Mouse (Mus musculus) forebrain, embryonic 13.5 days (tissue): Measurements from ENCODE around the gene Abl1. TPM values are rescaled to one million over a fixed set of nuclear protein-coding genes. Genes with fewer than 3 reads are reported as not detected.

Experiments used
- ATAC-seq: fragments of 200-750 bp; cut with Nextera tagmentation; 2 replicates; pipeline ENCODE4 v1.8.0; 2017
- H3K27ac ChIP-seq: fragments of 300-500 bp; sonication (generic); 2 replicates; pipeline ENCODE4 v1.5.1; 2015; ENCODE audit warnings: inconsistent platforms, mild to moderate bottlenecking, moderate library complexity
- H3K27me3 ChIP-seq: fragments of 300-500 bp; sonication (generic); 2 replicates; pipeline ENCODE4 v1.6.1; 2015; ENCODE audit warnings: mild to moderate bottlenecking, inconsistent platforms
- H3K36me3 ChIP-seq: fragments of 300-500 bp; sonication (generic); 2 replicates; pipeline ENCODE4 v1.6.1; 2015; ENCODE audit warnings: mild to moderate bottlenecking, inconsistent platforms; ENCODE audit not compliant: poor library complexity, severe bottlenecking
- H3K4me1 ChIP-seq: fragments of 300-500 bp; sonication (generic); 2 replicates; pipeline ENCODE4 v1.6.1; 2015; ENCODE audit warnings: inconsistent platforms
- H3K4me2 ChIP-seq: fragments of 300-500 bp; sonication (generic); 2 replicates; pipeline ENCODE4 v1.6.1; 2015; ENCODE audit warnings: inconsistent platforms, mild to moderate bottlenecking, moderate library complexity
- H3K4me3 ChIP-seq: fragments of 300-500 bp; sonication (generic); 2 replicates; pipeline ENCODE4 v1.5.1; 2015; ENCODE audit warnings: mild to moderate bottlenecking, inconsistent platforms
- H3K9ac ChIP-seq: fragments of 300-500 bp; sonication (generic); 2 replicates; pipeline ENCODE4 v1.6.1; 2015; ENCODE audit warnings: mild to moderate bottlenecking, inconsistent platforms
- H3K9me3 ChIP-seq: fragments of 300-500 bp; sonication (generic); replicated peaks from 2 replicates; pipeline ENCODE4 v1.6.1; 2016; ENCODE audit warnings: inconsistent platforms
- WGBS: fragments of 180-500 bp; shearing (Covaris S2); methylation state at CpG from one replicate; pipeline ENCODE4 v1.1.7; 2015; 5-methylcytosine and 5-hydroxymethylcytosine counted together
- polyA plus RNA-seq: library from polyadenylated mRNA; unstranded; fragments of >200 nt; fragmentation: Nextera tagmentation; extraction: Ambion mirVana; gene quantifications from 2 replicates; pipeline ENCODE4 v1.2.1, GENCODE M21; 2015

Abl1 gene
- polyA plus RNA-seq, 1 experiment from 2014 or later = 25.8 TPM

- ATAC-seq = no peak
- 68% methylated on average over 7 of the region's 7 CpGs for WGBS
- Histone ChIP-seq H3K36me3 (peaks cover 8% of the 10 kb centered on the region; the same call in 1 of the 2 replicates), H3K4me2 (no peak overlapping the region), H3K4me3 (no peak overlapping the region), H3K27me3 (no peaks in the 10 kb centered on the region), H3K4me1 (peaks cover 39% of the 10 kb centered on the region), H3K9me3 (no peaks in the 10 kb centered on the region), H3K27ac (peak overlapping the region; percentile 15; the same call in 1 of the 2 replicates), H3K9ac (no peak overlapping the region)
These were observed 82.7 kb downstream of the Abl1 start for GRCm38 (mm10) chr2:31770781-31771441.

DNA sequence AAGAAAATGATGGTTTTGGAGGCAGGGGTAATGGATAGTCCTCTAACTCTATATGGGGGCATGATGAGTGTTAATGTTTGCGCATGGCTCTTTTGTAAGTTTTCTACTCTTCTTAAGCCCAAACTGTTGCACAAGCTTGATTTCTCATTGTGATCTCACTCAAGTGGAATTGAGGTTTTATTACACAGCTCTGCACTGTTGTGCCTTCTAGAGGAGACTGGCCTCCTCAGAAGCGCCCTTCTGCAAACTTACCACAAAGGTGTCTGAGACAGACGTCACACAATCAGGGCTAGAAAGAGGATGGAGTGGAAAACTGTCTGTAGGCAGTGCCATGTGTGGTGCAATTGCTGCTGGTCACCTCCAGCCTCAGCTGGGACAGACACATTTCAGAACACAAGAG, 88.3 kb downstream of the Abl1 start:
- no peak overlapping the region for H3K9ac ChIP-seq
- H3K4me2 ChIP-seq = no peak overlapping the region
- H3K27ac ChIP-seq = no peak overlapping the region
- ATAC-seq = no peak
- H3K9me3 ChIP-seq = no peaks in the 10 kb centered on the region
- H3K27me3 ChIP-seq = no peaks in the 10 kb centered on the region
- H3K4me1 ChIP-seq = no peaks in the 10 kb centered on the region
- over 99% methylated on average over 3 of the region's 3 CpGs for WGBS
- no peak overlapping the region for H3K4me3 ChIP-seq
- H3K36me3 ChIP-seq = peaks cover 52% of the 10 kb centered on the region

GRCm38 (mm10) chr2:31779258-31779657, 91.1 kb downstream of the Abl1 start:
- H3K9me3 ChIP-seq = no peaks in the 10 kb centered on the region
- H3K4me3 ChIP-seq = no peak overlapping the region
- no peak overlapping the region for H3K4me2 ChIP-seq
- H3K4me1 ChIP-seq = no peaks in the 10 kb centered on the region
- no peak for ATAC-seq
- no peaks in the 10 kb centered on the region for H3K27me3 ChIP-seq
- 87% methylated on average over 2 of the region's 2 CpGs for WGBS
- peaks cover 75% of the 10 kb centered on the region for H3K36me3 ChIP-seq
- H3K9ac ChIP-seq = no peak overlapping the region
- H3K27ac ChIP-seq = no peak overlapping the region

- H3K4me1 ChIP-seq = no peaks in the 10 kb centered on the region
- ATAC-seq = no peak
- no peak overlapping the region for H3K4me3 ChIP-seq
- no peak overlapping the region for H3K27ac ChIP-seq
- H3K27me3 ChIP-seq = no peaks in the 10 kb centered on the region
- 86% methylated on average over 8 of the region's 8 CpGs for WGBS
- no peak overlapping the region for H3K4me2 ChIP-seq
- peaks cover 90% of the 10 kb centered on the region for H3K36me3 ChIP-seq
- H3K9me3 ChIP-seq = no peaks in the 10 kb centered on the region
- H3K9ac ChIP-seq = no peak overlapping the region
These were observed 94.9 kb downstream of the Abl1 start for GRCm38 (mm10) chr2:31782958-31783602.

DNA sequence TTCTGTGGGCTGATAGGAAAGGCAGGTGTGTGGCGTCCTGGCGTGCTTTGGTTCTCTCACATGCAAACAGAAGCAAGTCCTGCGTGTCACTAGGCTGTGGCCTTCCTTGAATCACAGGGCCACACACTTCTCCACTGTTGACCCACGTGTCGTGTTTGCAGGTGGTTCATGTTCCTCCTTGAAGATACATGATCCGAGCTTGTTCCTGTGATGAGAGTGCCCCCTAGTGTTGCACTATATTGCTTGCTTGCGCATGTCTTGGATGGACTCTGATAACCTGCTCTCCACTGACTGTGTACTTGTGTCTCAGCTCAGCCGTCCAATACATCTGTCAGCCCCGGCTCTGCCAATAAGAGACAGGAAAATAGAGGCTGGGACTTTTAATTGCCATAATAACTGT, 96.9 kb downstream of the Abl1 start:
- Histone ChIP-seq H3K27ac (no peak overlapping the region), H3K36me3 (peaks cover 85% of the 10 kb centered on the region), H3K4me1 (no peaks in the 10 kb centered on the region), H3K4me2 (no peak overlapping the region), H3K27me3 (no peaks in the 10 kb centered on the region), H3K9me3 (no peaks in the 10 kb centered on the region), H3K4me3 (no peak overlapping the region), H3K9ac (no peak overlapping the region)
- 41% methylated on average over 9 of the region's 9 CpGs for WGBS
- peak; percentile 66 for ATAC-seq

GRCm38 (mm10) chr2:31787029-31787428, 98.9 kb downstream of the Abl1 start:
- no peak for ATAC-seq
- H3K9me3 ChIP-seq = no peaks in the 10 kb centered on the region
- WGBS = 13% methylated on average over 7 of the region's 7 CpGs
- no peak overlapping the region for H3K27ac ChIP-seq
- no peaks in the 10 kb centered on the region for H3K27me3 ChIP-seq
- no peaks in the 10 kb centered on the region for H3K4me1 ChIP-seq
- H3K4me2 ChIP-seq = no peak overlapping the region
- no peak overlapping the region for H3K9ac ChIP-seq
- no peak overlapping the region for H3K4me3 ChIP-seq
- H3K36me3 ChIP-seq = peaks cover 85% of the 10 kb centered on the region

- no peaks in the 10 kb centered on the region for H3K27me3 ChIP-seq
- ATAC-seq = no peak
- 80% methylated on average over 3 of the region's 3 CpGs for WGBS
- no peak overlapping the region for H3K4me3 ChIP-seq
- H3K9me3 ChIP-seq = no peaks in the 10 kb centered on the region
- no peak overlapping the region for H3K4me2 ChIP-seq
- no peak overlapping the region for H3K9ac ChIP-seq
- no peaks in the 10 kb centered on the region for H3K4me1 ChIP-seq
- no peak overlapping the region for H3K27ac ChIP-seq
- peaks cover 85% of the 10 kb centered on the region for H3K36me3 ChIP-seq
These were observed 100.1 kb downstream of the Abl1 start for GRCm38 (mm10) chr2:31788227-31788626.

DNA sequence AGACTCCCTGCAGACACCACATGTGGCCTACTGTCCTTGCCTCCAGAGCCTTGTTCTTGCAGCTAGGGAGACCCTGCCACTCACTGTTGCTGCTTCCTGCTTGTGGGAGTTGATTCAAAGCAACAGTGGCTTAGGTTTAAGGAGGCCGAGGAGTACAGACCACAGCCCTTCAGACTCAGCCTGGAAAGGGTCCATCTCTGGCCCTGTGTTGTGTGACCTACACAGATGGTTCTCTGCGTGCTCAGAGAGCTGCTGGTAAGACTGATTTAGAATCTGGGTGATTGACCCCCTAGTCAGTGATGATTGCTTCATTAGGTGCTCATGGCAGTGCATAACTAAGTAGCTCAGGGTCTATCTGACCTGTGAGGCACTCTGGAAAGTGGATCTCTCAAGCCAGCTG, 101.0 kb downstream of the Abl1 start:
- ATAC-seq = no peak
- H3K4me2 ChIP-seq = no peak overlapping the region
- H3K4me3 ChIP-seq = no peak overlapping the region
- H3K27me3 ChIP-seq = no peaks in the 10 kb centered on the region
- 93% methylated on average over 2 of the region's 2 CpGs for WGBS
- no peak overlapping the region for H3K9ac ChIP-seq
- no peaks in the 10 kb centered on the region for H3K9me3 ChIP-seq
- H3K36me3 ChIP-seq = peaks cover 85% of the 10 kb centered on the region
- H3K4me1 ChIP-seq = no peaks in the 10 kb centered on the region
- no peak overlapping the region for H3K27ac ChIP-seq

GRCm38 (mm10) chr2:31790728-31791251, 102.6 kb downstream of the Abl1 start:
- peaks cover 85% of the 10 kb centered on the region for H3K36me3 ChIP-seq

DNA sequence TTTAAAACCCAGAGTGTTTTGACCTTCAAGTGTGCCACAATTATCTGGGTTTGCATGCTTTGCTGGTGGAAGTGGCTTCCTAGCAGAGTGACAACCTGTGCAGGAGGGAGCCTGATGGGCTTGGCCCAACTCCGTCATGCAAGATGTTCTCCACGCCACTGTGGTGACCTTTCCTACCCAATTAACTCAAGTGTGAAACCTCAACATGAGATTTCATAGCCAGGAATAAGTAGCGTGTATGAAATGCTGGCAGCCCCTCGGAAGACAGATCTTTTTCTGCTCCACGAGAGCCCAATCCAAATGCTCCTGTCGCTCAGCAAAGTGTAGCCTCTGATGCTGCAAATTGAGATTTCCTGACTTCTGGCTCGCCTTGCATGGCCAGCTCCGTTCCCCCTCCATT, 103.1 kb downstream of the Abl1 start:
- no peak overlapping the region for H3K27ac ChIP-seq
- H3K4me2 ChIP-seq = no peak overlapping the region
- H3K9me3 ChIP-seq = no peaks in the 10 kb centered on the region
- no peaks in the 10 kb centered on the region for H3K27me3 ChIP-seq
- WGBS = 86% methylated on average over 8 of the region's 8 CpGs
- no peaks in the 10 kb centered on the region for H3K4me1 ChIP-seq
- no peak for ATAC-seq
- peaks cover 85% of the 10 kb centered on the region for H3K36me3 ChIP-seq
- H3K9ac ChIP-seq = no peak overlapping the region
- H3K4me3 ChIP-seq = no peak overlapping the region

More at GRCm38 (mm10) chr2:31790728-31791251, 102.6 kb downstream of the Abl1 start:
- Histone ChIP-seq H3K27ac (0 out of 2 replicates have a peak overlapping the region, but pooled peaks have one; percentile 51), H3K4me2 (no peak overlapping the region), H3K4me3 (no peak overlapping the region), H3K27me3 (no peaks in the 10 kb centered on the region), H3K9me3 (no peaks in the 10 kb centered on the region), H3K9ac (no peak overlapping the region), H3K4me1 (no peaks in the 10 kb centered on the region)
- no peak for ATAC-seq
- 81% methylated on average over 13 of the region's 13 CpGs for WGBS

- no peaks in the 10 kb centered on the region for H3K4me1 ChIP-seq
- no peak overlapping the region for H3K27ac ChIP-seq
- 84% methylated on average over 6 of the region's 6 CpGs for WGBS
- ATAC-seq = no peak
- no peaks in the 10 kb centered on the region for H3K9me3 ChIP-seq
- no peak overlapping the region for H3K4me3 ChIP-seq
- H3K27me3 ChIP-seq = no peaks in the 10 kb centered on the region
- H3K9ac ChIP-seq = no peak overlapping the region
- H3K4me2 ChIP-seq = no peak overlapping the region
- H3K36me3 ChIP-seq = peaks cover 92% of the 10 kb centered on the region
These were observed 104.4 kb downstream of the Abl1 start for GRCm38 (mm10) chr2:31792611-31793010.

GRCm38 (mm10) chr2:31796943-31797342, 108.8 kb downstream of the Abl1 start:
- no peak overlapping the region for H3K4me2 ChIP-seq
- no peaks in the 10 kb centered on the region for H3K27me3 ChIP-seq
- H3K9ac ChIP-seq = no peak overlapping the region
- H3K27ac ChIP-seq = no peak overlapping the region
- H3K36me3 ChIP-seq = peaks cover 100% of the 10 kb centered on the region
- WGBS = 87% methylated on average over 3 of the region's 3 CpGs
- no peaks in the 10 kb centered on the region for H3K4me1 ChIP-seq
- H3K9me3 ChIP-seq = no peaks in the 10 kb centered on the region
- ATAC-seq = no peak
- H3K4me3 ChIP-seq = no peak overlapping the region
